Mouse (Mus musculus) neural tube, embryonic 14.5 days (tissue): Measurements from ENCODE around the gene Mael. TPM values are rescaled to one million over a fixed set of nuclear protein-coding genes. Genes with fewer than 3 reads are reported as not detected.

Experiments
- ATAC-seq: fragments of 200-750 bp; cut with Nextera tagmentation; 2 replicates; pipeline ENCODE4 v1.8.0; 2017; ENCODE audit warnings: low read depth, mild to moderate bottlenecking, moderate TSS enrichment, moderate library complexity
- H3K27ac ChIP-seq: fragments of 300-500 bp; sonication (generic); 2 replicates; pipeline ENCODE4 v1.5.1; 2014; ENCODE audit warnings: low read depth, mild to moderate bottlenecking, control low read depth, low read length, moderate library complexity, mixed read lengths
- H3K27me3 ChIP-seq: fragments of 300-500 bp; sonication (generic); 2 replicates; pipeline ENCODE4 v1.6.1; 2014; ENCODE audit warnings: low read length; ENCODE audit not compliant: control insufficient read depth, insufficient read depth
- H3K36me3 ChIP-seq: fragments of 300-500 bp; sonication (generic); 2 replicates; pipeline ENCODE4 v1.6.1; 2014; ENCODE audit warnings: low read length, mixed read lengths; ENCODE audit not compliant: control insufficient read depth, insufficient read depth
- H3K4me1 ChIP-seq: fragments of 300-500 bp; sonication (generic); 2 replicates; pipeline ENCODE4 v1.6.1; 2014; ENCODE audit warnings: low read length; ENCODE audit not compliant: control insufficient read depth, insufficient read depth
- H3K4me2 ChIP-seq: fragments of 300-500 bp; sonication (generic); 2 replicates; pipeline ENCODE4 v1.6.1; 2014; ENCODE audit warnings: mild to moderate bottlenecking, low read depth, low read length, control low read depth
- H3K4me3 ChIP-seq: fragments of 300-500 bp; sonication (generic); 2 replicates; pipeline ENCODE4 v1.5.1; 2014; ENCODE audit warnings: low read depth, low read length, control low read depth, mixed read lengths
- H3K9ac ChIP-seq: fragments of 300-500 bp; sonication (generic); replicated peaks from 2 replicates; pipeline ENCODE4 v1.6.1; 2014; ENCODE audit warnings: low read depth, mild to moderate bottlenecking, control low read depth, low read length, mixed read lengths
- H3K9me3 ChIP-seq: fragments of 300-500 bp; sonication (generic); 2 replicates; pipeline ENCODE4 v1.6.1; 2016; ENCODE audit warnings: low read length; ENCODE audit not compliant: control insufficient read depth
- WGBS: fragments of 180-500 bp; shearing (Covaris S2); extraction: QIAGEN DNeasy Blood & Tissue Kit; methylation state at CpG from one replicate; pipeline ENCODE4 v1.1.7; 2014; 5-methylcytosine and 5-hydroxymethylcytosine counted together
- polyA plus RNA-seq: library from polyadenylated mRNA; unstranded; fragments of >200 nt; fragmentation: Nextera tagmentation; extraction: Ambion mirVana; gene quantifications from 2 replicates; pipeline ENCODE4 v1.2.1, GENCODE M21; 2014

The Mael gene
- polyA plus RNA-seq, 1 experiment from 2014 or later = not detected

DNA sequence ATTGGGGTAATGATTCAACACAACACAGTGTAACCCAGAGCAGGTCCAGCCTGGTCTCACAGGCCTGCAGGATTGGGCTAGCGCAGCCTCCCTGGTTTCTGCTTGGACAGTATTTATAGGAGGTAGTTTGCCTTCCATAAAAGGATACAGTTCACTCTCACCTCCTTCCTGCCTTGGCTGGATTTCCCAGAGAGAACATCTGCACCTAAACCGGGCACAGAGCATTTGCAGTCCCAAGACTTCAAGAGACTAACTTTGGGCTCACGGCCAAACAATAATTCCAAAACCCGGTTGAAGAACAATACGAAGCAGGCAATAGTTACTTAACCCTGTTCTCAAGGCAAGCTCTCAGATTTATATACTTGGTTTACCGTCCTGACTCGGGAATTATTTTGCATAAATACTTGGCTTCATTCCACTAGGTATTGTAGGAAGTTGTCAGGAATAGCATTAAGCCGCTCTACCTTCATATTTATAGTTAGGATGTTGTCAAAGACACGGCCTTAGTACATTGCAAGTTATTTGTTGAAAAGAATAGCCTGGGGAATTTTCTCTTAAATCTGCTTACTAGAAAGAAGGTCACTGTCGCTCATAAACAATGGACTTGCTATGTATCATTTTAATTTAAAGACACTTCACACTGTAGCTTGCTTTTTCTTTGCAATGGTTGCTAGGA, 55.5 kb downstream of the Mael start:
- WGBS = 40% methylated on average over 10 of the region's 10 CpGs
- Histone ChIP-seq H3K9ac (no peak overlapping the region), H3K4me1 (no peaks in the 10 kb centered on the region), H3K4me3 (no peak overlapping the region), H3K27me3 (no peaks in the 10 kb centered on the region), H3K9me3 (no peaks in the 10 kb centered on the region), H3K4me2 (no peak overlapping the region), H3K27ac (0 out of 2 replicates have a peak overlapping the region, but pooled peaks have one; percentile 22), H3K36me3 (no peaks in the 10 kb centered on the region)
- no peak; the same call in 1 of the 2 replicates for ATAC-seq

- no peak for ATAC-seq
- Histone ChIP-seq H3K4me3 (no peak overlapping the region), H3K36me3 (no peaks in the 10 kb centered on the region), H3K4me1 (no peaks in the 10 kb centered on the region), H3K9ac (no peak overlapping the region), H3K9me3 (no peaks in the 10 kb centered on the region), H3K27me3 (no peaks in the 10 kb centered on the region), H3K27ac (no peak overlapping the region), H3K4me2 (no peak overlapping the region)
- WGBS = 89% methylated on average over 7 of the region's 7 CpGs
Observed at GRCm38 (mm10) chr1:166181510-166181909, 57.0 kb downstream of the Mael start.

DNA sequence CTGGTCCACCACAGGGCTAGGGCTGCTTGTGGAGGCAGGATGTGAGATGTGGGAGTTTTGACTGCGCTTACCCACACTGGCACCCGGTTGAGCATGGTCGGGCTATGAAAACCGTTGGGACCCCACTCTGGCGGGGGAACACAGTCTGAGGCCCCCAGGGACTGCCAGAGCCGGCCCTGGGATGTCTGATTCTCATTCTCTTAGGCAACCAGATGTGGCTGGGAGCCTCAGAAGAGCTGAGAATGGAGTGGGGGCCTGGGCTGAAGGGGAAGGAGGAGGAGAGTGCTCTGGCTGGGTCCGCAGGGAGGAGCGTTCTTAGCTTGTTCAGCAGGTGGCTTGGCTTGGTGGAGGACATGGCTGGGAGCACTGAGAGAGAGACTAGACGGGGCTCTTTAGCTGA, 64.9 kb downstream of the Mael start:
- Histone ChIP-seq H3K9me3 (no peaks in the 10 kb centered on the region), H3K27ac (no peak overlapping the region), H3K9ac (no peak overlapping the region), H3K4me2 (no peak overlapping the region), H3K4me3 (no peak overlapping the region), H3K4me1 (no peaks in the 10 kb centered on the region), H3K36me3 (no peaks in the 10 kb centered on the region), H3K27me3 (no peaks in the 10 kb centered on the region)
- ATAC-seq = no peak
- 70% methylated on average over 9 of the region's 9 CpGs for WGBS

GRCm38 (mm10) chr1:166172992-166173391, 65.6 kb downstream of the Mael start:
- Histone ChIP-seq H3K4me3 (no peak overlapping the region), H3K9me3 (no peaks in the 10 kb centered on the region), H3K9ac (no peak overlapping the region), H3K4me2 (no peak overlapping the region), H3K4me1 (no peaks in the 10 kb centered on the region), H3K36me3 (no peaks in the 10 kb centered on the region), H3K27ac (no peak overlapping the region), H3K27me3 (no peaks in the 10 kb centered on the region)
- 75% methylated on average over 3 of the region's 3 CpGs for WGBS
- ATAC-seq = no peak

- no peaks in the 10 kb centered on the region for H3K4me1 ChIP-seq
Observed at GRCm38 (mm10) chr1:166170852-166171251, 67.7 kb downstream of the Mael start.

GRCm38 (mm10) chr1:166169713-166170112, 68.8 kb downstream of the Mael start:
- no peak for ATAC-seq
- H3K9me3 ChIP-seq = no peaks in the 10 kb centered on the region
- H3K36me3 ChIP-seq = no peaks in the 10 kb centered on the region
- no peaks in the 10 kb centered on the region for H3K27me3 ChIP-seq
- no peak overlapping the region for H3K9ac ChIP-seq
- no peak overlapping the region for H3K4me2 ChIP-seq
- 91% methylated on average over 7 of the region's 7 CpGs for WGBS
- no peaks in the 10 kb centered on the region for H3K4me1 ChIP-seq
- H3K27ac ChIP-seq = no peak overlapping the region
- no peak overlapping the region for H3K4me3 ChIP-seq

More at GRCm38 (mm10) chr1:166170852-166171251, 67.7 kb downstream of the Mael start:
- Histone ChIP-seq H3K9me3 (no peaks in the 10 kb centered on the region), H3K9ac (no peak overlapping the region), H3K4me3 (no peak overlapping the region), H3K4me2 (no peak overlapping the region), H3K27me3 (no peaks in the 10 kb centered on the region), H3K36me3 (no peaks in the 10 kb centered on the region), H3K27ac (no peak overlapping the region)
- WGBS = 94% methylated on average over 12 of the region's 12 CpGs
- no peak for ATAC-seq

DNA sequence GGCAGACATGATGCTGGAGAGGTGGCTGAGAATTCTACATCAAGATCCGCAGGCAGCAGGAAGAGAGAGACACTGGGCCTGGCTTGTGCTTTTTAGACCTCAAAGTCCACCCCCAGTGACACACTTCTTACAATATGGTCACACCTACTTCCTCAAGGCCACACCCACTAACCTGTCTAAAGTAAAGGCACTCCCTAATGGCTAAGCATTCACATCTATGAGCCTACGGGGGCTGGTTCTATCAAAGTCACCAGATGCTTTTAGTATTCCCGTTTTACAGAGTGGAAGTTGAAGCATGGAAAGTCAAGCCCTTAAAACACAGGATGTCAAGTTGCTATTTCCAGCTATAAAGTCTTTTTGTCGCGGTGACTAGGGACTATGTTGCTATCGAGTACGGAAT, 70.5 kb downstream of the Mael start:
- Histone ChIP-seq H3K36me3 (no peaks in the 10 kb centered on the region), H3K9ac (no peak overlapping the region), H3K27ac (no peak overlapping the region), H3K4me3 (no peak overlapping the region), H3K9me3 (no peaks in the 10 kb centered on the region), H3K4me1 (no peaks in the 10 kb centered on the region), H3K4me2 (no peak overlapping the region), H3K27me3 (no peaks in the 10 kb centered on the region)
- WGBS = 95% methylated on average over 7 of the region's 7 CpGs
- no peak for ATAC-seq

DNA sequence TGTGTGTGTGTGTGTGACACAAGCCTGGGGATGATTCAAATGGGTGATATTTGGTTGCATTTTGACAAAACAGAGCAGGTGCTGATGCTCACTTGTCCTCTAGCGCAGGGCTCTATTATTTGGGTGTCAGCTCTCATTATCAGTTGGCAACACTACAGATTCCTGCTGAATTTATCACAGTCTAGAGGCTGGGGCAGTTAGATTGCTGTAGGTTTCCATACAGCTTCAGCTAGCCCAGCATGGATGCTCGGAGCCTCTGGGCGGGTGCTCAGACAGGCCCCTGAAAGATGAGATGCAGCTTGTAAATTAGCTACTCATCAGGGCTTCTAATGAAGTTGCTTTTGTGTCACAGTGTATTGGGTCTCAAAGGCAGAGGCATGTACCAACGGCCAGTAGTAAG, 71.1 kb downstream of the Mael start:
- Histone ChIP-seq H3K9me3 (no peaks in the 10 kb centered on the region), H3K4me2 (no peak overlapping the region), H3K36me3 (no peaks in the 10 kb centered on the region), H3K4me3 (no peak overlapping the region), H3K4me1 (no peaks in the 10 kb centered on the region), H3K27me3 (no peaks in the 10 kb centered on the region), H3K27ac (no peak overlapping the region), H3K9ac (no peak overlapping the region)
- 64% methylated on average over 4 of the region's 4 CpGs for WGBS
- ATAC-seq = 0 out of 2 replicates have a peak, but pooled peaks have one; percentile 9

GRCm38 (mm10) chr1:166165159-166165558, 73.4 kb downstream of the Mael start:
- WGBS = 87% methylated on average over 9 of the region's 9 CpGs

More at GRCm38 (mm10) chr1:166165159-166165558, 73.4 kb downstream of the Mael start:
- Histone ChIP-seq H3K4me3 (no peak overlapping the region), H3K36me3 (no peaks in the 10 kb centered on the region), H3K27me3 (no peaks in the 10 kb centered on the region), H3K9ac (no peak overlapping the region), H3K4me1 (no peaks in the 10 kb centered on the region), H3K4me2 (no peak overlapping the region), H3K27ac (no peak overlapping the region), H3K9me3 (no peaks in the 10 kb centered on the region)
- ATAC-seq = no peak
